Mouse (Mus musculus) lung, postnatal 0 days (tissue): ENCODE results near the gene Ubl3. TPM values are rescaled to one million over a fixed set of nuclear protein-coding genes. Genes with fewer than 3 reads are reported as not detected.
A peak's percentile ranks its signal among the peaks of the same experiment; 100 is the strongest.

Experiments used
- ATAC-seq: fragments of 200-750 bp; cut with Nextera tagmentation; 2 replicates; pipeline ENCODE4 v1.8.0; 2017; ENCODE audit warnings: moderate library complexity
- DNase-seq: peaks from one replicate; pipeline ENCODE4 v3.0.0-alpha.2; 2016; ENCODE audit warnings: low spot score
- H3K27ac ChIP-seq: fragments of 300-500 bp; sonication (generic); 2 replicates; pipeline ENCODE4 v1.5.1; 2014; ENCODE audit warnings: antibody characterized with exemption, mild to moderate bottlenecking, low read length, mixed read lengths
- H3K27me3 ChIP-seq: fragments of 300-500 bp; sonication (generic); replicated peaks from 2 replicates; pipeline ENCODE4 v1.6.1; 2014; ENCODE audit warnings: low read length, mixed read lengths; ENCODE audit not compliant: insufficient read depth
- H3K36me3 ChIP-seq: fragments of 300-500 bp; sonication (generic); 2 replicates; pipeline ENCODE4 v1.6.1; 2014; ENCODE audit warnings: low read length, mixed read lengths; ENCODE audit not compliant: insufficient read depth
- H3K4me1 ChIP-seq: fragments of 300-500 bp; sonication (generic); 2 replicates; pipeline ENCODE4 v1.6.1; 2014; ENCODE audit warnings: antibody characterized with exemption, low read depth, low read length, mixed read lengths; ENCODE audit not compliant: insufficient read depth
- H3K4me2 ChIP-seq: fragments of 300-500 bp; sonication (generic); replicated peaks from 2 replicates; pipeline ENCODE4 v1.6.1; 2014; ENCODE audit warnings: low read depth, mild to moderate bottlenecking, low read length, moderate library complexity, mixed read lengths
- H3K4me3 ChIP-seq: fragments of 300-500 bp; sonication (generic); 2 replicates; pipeline ENCODE4 v1.5.1; 2014; ENCODE audit warnings: low read depth, low read length
- H3K9ac ChIP-seq: fragments of 300-500 bp; sonication (generic); replicated peaks from 2 replicates; pipeline ENCODE4 v1.6.1; 2014; ENCODE audit warnings: low read depth, mild to moderate bottlenecking
- H3K9me3 ChIP-seq: fragments of 300-500 bp; sonication (generic); 2 replicates; pipeline ENCODE4 v1.6.1; 2016; ENCODE audit warnings: low read length, mixed read lengths
- CTCF ChIP-seq: IDR thresholded peaks from 2 replicates; pipeline ENCODE4 v1.5.1; 2016; ENCODE audit warnings: antibody characterized with exemption, mild to moderate bottlenecking
- EP300 ChIP-seq: IDR thresholded peaks from 2 replicates; pipeline ENCODE4 v1.6.1; 2016; ENCODE audit warnings: antibody characterized with exemption, mild to moderate bottlenecking, control low read depth
- WGBS: fragments of 180-500 bp; shearing (Covaris S2); extraction: QIAGEN DNeasy Blood & Tissue Kit; methylation state at CpG from one replicate; pipeline ENCODE4 v1.1.7; 2014; 5-methylcytosine and 5-hydroxymethylcytosine counted together
- polyA plus RNA-seq: library from polyadenylated mRNA; unstranded; fragments of >200 nt; fragmentation: Nextera tagmentation; extraction: Ambion mirVana; gene quantifications from 2 replicates; pipeline ENCODE4 v1.2.1, GENCODE M21; 2015

Gene Ubl3
- polyA plus RNA-seq, 1 experiment from 2014 or later, result 161 TPM

DNA sequence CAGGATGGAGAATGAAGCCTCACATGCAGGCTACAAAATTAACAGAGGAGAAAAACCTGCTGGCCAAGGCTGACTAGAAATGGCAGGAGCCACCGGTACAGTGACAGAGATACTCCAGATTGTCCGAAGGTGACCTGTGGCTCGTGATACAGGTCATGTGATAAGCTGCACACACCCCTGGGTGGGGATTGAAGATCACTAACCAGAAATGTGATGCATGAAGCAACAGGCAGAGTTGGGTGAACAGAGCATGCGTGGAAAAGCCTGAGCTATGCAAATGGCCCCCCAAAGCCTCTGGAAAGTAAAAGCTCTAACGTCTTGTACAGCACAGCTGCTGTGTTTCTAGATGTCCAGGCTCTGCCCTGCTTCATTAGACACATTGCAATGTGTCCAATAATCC lies 3.9 kb upstream of the Ubl3 start:
- no peaks in the 10 kb centered on the region for H3K27me3 ChIP-seq
- ATAC-seq (no peak), DNase-seq (no peak)
- H3K4me1 ChIP-seq, result no peaks in the 10 kb centered on the region
- no peak overlapping the region for H3K4me2 ChIP-seq
- no peak for TF ChIP-seq CTCF
- no peak for TF ChIP-seq EP300
- H3K27ac ChIP-seq, result no peak overlapping the region
- H3K9ac ChIP-seq, result no peak overlapping the region
- no peaks in the 10 kb centered on the region for H3K9me3 ChIP-seq
- 71% methylated on average over 5 of the region's 5 CpGs for WGBS
- no peaks in the 10 kb centered on the region for H3K36me3 ChIP-seq
- H3K4me3 ChIP-seq, result no peak overlapping the region

DNA sequence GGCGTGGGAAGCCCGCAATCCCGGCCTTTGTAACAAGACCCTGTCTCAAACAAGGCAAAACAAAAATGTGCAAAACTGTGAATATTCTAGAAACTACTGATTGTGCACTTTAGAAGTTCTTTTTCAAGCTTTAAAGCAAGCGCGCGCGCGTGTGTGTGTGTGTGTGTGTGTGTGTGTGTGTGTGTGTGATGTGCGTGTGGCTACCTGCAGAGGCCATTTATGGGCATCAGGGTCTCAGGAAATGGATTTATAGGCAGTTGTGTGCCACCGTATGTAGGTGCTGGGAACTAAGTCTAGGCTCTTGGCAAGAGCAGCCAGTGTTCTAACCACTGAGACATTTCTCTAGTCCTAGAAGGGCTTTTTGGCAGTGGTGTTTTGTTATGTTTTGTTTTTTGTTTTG lies 2.6 kb upstream of the Ubl3 start:
- Histone ChIP-seq H3K4me3 (no peak overlapping the region), H3K27me3 (no peaks in the 10 kb centered on the region), H3K4me2 (no peak overlapping the region), H3K9me3 (no peaks in the 10 kb centered on the region), H3K36me3 (no peaks in the 10 kb centered on the region), H3K4me1 (peaks cover 1% of the 10 kb centered on the region; the same call in 1 of the 2 replicates), H3K27ac (no peak overlapping the region), H3K9ac (no peak overlapping the region)
- ATAC-seq (no peak), DNase-seq (no peak)
- no peak for TF ChIP-seq EP300
- no peak for TF ChIP-seq CTCF
- WGBS, result 88% methylated on average over 10 of the region's 10 CpGs

GRCm38 (mm10) chr5:148554701-148555100 lies 2.1 kb upstream of the Ubl3 start:
- Histone ChIP-seq H3K9me3 (no peaks in the 10 kb centered on the region), H3K27me3 (no peaks in the 10 kb centered on the region), H3K4me3 (no peak overlapping the region), H3K4me1 (peaks cover 5% of the 10 kb centered on the region; the same call in 1 of the 2 replicates), H3K9ac (0 out of 2 replicates have a peak overlapping the region, but pooled peaks have one; percentile 1), H3K36me3 (no peaks in the 10 kb centered on the region), H3K27ac (peak overlapping the region; percentile 98), H3K4me2 (no peak overlapping the region)
- TF ChIP-seq EP300, result no peak
- TF ChIP-seq CTCF, result no peak
- ATAC-seq (no peak), DNase-seq (peak; percentile 49)
- 17% methylated on average over 16 of the region's 16 CpGs for WGBS

GRCm38 (mm10) chr5:148554242-148554641 lies 1.7 kb upstream of the Ubl3 start:
- peak overlapping the region; percentile 98 for H3K27ac ChIP-seq
- no peak overlapping the region for H3K4me2 ChIP-seq
- H3K4me3 ChIP-seq, result no peak overlapping the region
- H3K4me1 ChIP-seq, result peaks cover 5% of the 10 kb centered on the region; the same call in 1 of the 2 replicates
- peak; percentile 51 for DNase-seq
- no peaks in the 10 kb centered on the region for H3K9me3 ChIP-seq
- no peaks in the 10 kb centered on the region for H3K27me3 ChIP-seq
- 0 out of 2 replicates have a peak overlapping the region, but pooled peaks have one; percentile 1 for H3K9ac ChIP-seq
- no peak for ATAC-seq
- no peaks in the 10 kb centered on the region for H3K36me3 ChIP-seq
- TF ChIP-seq EP300 (no peak), CTCF (no peak)
- 32% methylated on average over 7 of the region's 7 CpGs for WGBS

DNA sequence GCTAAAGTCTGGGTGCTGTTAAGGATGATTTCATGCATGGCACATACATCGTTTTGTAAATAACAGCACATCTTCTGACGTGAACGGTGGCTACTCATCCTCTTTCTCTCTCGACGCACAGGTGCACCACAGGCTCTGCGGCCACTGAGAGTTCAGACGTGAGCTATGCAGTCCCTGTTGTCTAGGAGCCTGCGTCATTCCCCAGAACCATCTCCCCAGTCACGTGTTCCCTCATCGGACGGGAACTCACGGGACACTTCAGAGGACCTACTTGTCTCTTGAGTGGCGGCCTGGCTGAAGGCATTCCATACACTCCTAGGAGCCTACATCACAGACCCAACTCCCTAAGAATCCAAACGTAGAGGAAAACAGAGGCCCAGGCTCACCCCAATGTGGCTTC lies 1.1 kb upstream of the Ubl3 start:
- DNase-seq, result peak; percentile 86
- Histone ChIP-seq H3K27me3 (no peaks in the 10 kb centered on the region), H3K36me3 (no peaks in the 10 kb centered on the region), H3K4me1 (peaks cover 6% of the 10 kb centered on the region; the same call in 1 of the 2 replicates), H3K9ac (no peak overlapping the region), H3K9me3 (no peaks in the 10 kb centered on the region), H3K4me2 (no peak overlapping the region), H3K4me3 (no peak overlapping the region), H3K27ac (peak overlapping the region; percentile 98)
- peak; percentile 40 for ATAC-seq
- TF ChIP-seq CTCF (no peak), EP300 (peak; percentile 96)
- 41% methylated on average over 14 of the region's 14 CpGs for WGBS

DNA sequence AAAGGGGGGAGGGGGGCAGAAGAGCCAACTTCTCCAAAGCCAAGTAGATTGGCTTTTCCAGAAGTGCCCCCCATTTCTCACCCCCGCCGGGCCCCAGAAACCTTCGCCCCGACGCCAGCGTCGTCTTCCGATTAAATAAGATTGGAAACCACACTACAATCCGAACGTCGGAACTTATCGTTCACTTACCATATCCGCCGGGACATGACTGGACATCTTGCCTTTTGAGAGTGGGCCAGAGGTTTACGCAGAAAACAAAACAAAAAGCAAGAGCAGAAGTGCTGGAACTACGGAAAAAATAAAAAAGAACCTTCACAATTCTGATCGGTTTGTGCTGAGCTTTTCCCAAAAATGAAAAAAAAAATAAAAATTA lies 839 bp downstream of the Ubl3 start:
- TF ChIP-seq EP300, result peak; percentile 27; the same call in 1 of the 2 replicates
- no peak for TF ChIP-seq CTCF
- no peaks in the 10 kb centered on the region for H3K36me3 ChIP-seq
- no peaks in the 10 kb centered on the region for H3K9me3 ChIP-seq
- peak overlapping the region; percentile 95 for H3K9ac ChIP-seq
- peak overlapping the region; percentile 61 for H3K4me2 ChIP-seq
- DNase-seq, result peak; percentile 72
- H3K27ac ChIP-seq, result peak overlapping the region; percentile 98
- no peak for ATAC-seq
- H3K4me1 ChIP-seq, result peaks cover 14% of the 10 kb centered on the region; the same call in 1 of the 2 replicates
- H3K4me3 ChIP-seq, result peak overlapping the region; percentile 81
- no peaks in the 10 kb centered on the region for H3K27me3 ChIP-seq
- WGBS, result under 1% methylated on average over 17 of the region's 17 CpGs
